Mouse (Mus musculus): ENCODE results near the gene Pnpo. TPM values are rescaled to one million over a fixed set of nuclear protein-coding genes. Genes with fewer than 3 reads are reported as not detected.

Gene Pnpo
- polyA plus RNA-seq, 1 experiment from 2014 or later, result 26.7 TPM

- Histone ChIP-seq H3K9me3 (replicated peaks; ENCODE audit: control insufficient read depth, low read length) (no peaks in the 10 kb centered on the region), H3K4me2 (ENCODE audit: low read depth, low read length) (no peak overlapping the region), H3K27me3 (ENCODE audit: control insufficient read depth, insufficient read depth, low read length) (no peaks in the 10 kb centered on the region; the same call in 1 of the 2 replicates), H3K9ac (replicated peaks; ENCODE audit: low read length) (no peak overlapping the region), H3K36me3 (replicated peaks; ENCODE audit: control insufficient read depth, insufficient read depth, low read depth, low read length) (no peaks in the 10 kb centered on the region), H3K4me1 (ENCODE audit: control insufficient read depth, insufficient read depth, low read length) (no peaks in the 10 kb centered on the region; the same call in 1 of the 2 replicates), H3K4me3 (ENCODE audit: low read depth, low read length) (no peak overlapping the region), H3K27ac (replicated peaks; ENCODE audit: low read depth, low read length) (no peak overlapping the region)
- WGBS, result 64% methylated on average over 8 of the region's 8 CpGs
- DNase-seq (ENCODE audit: low spot score) (no peak), ATAC-seq (replicated peaks; ENCODE audit: insufficient number of reproducible peaks, low FRiP score, low TSS enrichment, low read depth) (no peak)
These were observed 12.3 kb downstream of the Pnpo start for GRCm38 (mm10) chr11:96931327-96932062.

- Histone ChIP-seq H3K4me1 (ENCODE audit: control insufficient read depth, insufficient read depth, low read length) (no peaks in the 10 kb centered on the region; the same call in 1 of the 2 replicates), H3K4me3 (ENCODE audit: low read depth, low read length) (no peak overlapping the region), H3K36me3 (replicated peaks; ENCODE audit: control insufficient read depth, insufficient read depth, low read depth, low read length) (no peaks in the 10 kb centered on the region), H3K27ac (replicated peaks; ENCODE audit: low read depth, low read length) (no peak overlapping the region), H3K27me3 (ENCODE audit: control insufficient read depth, insufficient read depth, low read length) (no peaks in the 10 kb centered on the region; the same call in 1 of the 2 replicates), H3K9me3 (replicated peaks; ENCODE audit: control insufficient read depth, low read length) (no peaks in the 10 kb centered on the region), H3K4me2 (ENCODE audit: low read depth, low read length) (no peak overlapping the region), H3K9ac (replicated peaks; ENCODE audit: low read length) (no peak overlapping the region)
- ATAC-seq (replicated peaks; ENCODE audit: insufficient number of reproducible peaks, low FRiP score, low TSS enrichment, low read depth) (no peak), DNase-seq (ENCODE audit: low spot score) (no peak)
- WGBS, result 66% methylated on average over 9 of the region's 9 CpGs
These were observed 13.9 kb downstream of the Pnpo start for GRCm38 (mm10) chr11:96929766-96930331.

GRCm38 (mm10) chr11:96929096-96929765, 14.6 kb downstream of the Pnpo start:
- DNase-seq (ENCODE audit: low spot score), result peak; percentile 41
- 12% methylated on average over 13 of the region's 13 CpGs for WGBS
- no peaks in the 10 kb centered on the region for H3K4me1 ChIP-seq (ENCODE audit: control insufficient read depth, insufficient read depth, low read length)
- no peak overlapping the region for H3K4me3 ChIP-seq (ENCODE audit: low read depth, low read length)
- H3K9me3 ChIP-seq (replicated peaks; ENCODE audit: control insufficient read depth, low read length), result no peaks in the 10 kb centered on the region
- no peak overlapping the region for H3K9ac ChIP-seq (replicated peaks; ENCODE audit: low read length)
- H3K4me2 ChIP-seq (ENCODE audit: low read depth, low read length), result no peak overlapping the region
- H3K27me3 ChIP-seq (ENCODE audit: control insufficient read depth, insufficient read depth, low read length), result no peaks in the 10 kb centered on the region; the same call in 1 of the 2 replicates
- H3K27ac ChIP-seq (replicated peaks; ENCODE audit: low read depth, low read length), result no peak overlapping the region
- ATAC-seq (replicated peaks; ENCODE audit: insufficient number of reproducible peaks, low FRiP score, low TSS enrichment, low read depth), result no peak
- no peaks in the 10 kb centered on the region for H3K36me3 ChIP-seq (replicated peaks; ENCODE audit: control insufficient read depth, insufficient read depth, low read depth, low read length)

- no peaks in the 10 kb centered on the region; the same call in 1 of the 2 replicates for H3K27me3 ChIP-seq (ENCODE audit: control insufficient read depth, insufficient read depth, low read length)
- H3K4me3 ChIP-seq (ENCODE audit: low read depth, low read length), result no peak overlapping the region
- DNase-seq (ENCODE audit: low spot score), result peak; percentile 36
- no peak overlapping the region for H3K9ac ChIP-seq (replicated peaks; ENCODE audit: low read length)
- H3K9me3 ChIP-seq (replicated peaks; ENCODE audit: control insufficient read depth, low read length), result no peaks in the 10 kb centered on the region
- WGBS, result 3% methylated on average over 5 of the region's 5 CpGs
- H3K4me2 ChIP-seq (ENCODE audit: low read depth, low read length), result no peak overlapping the region
- no peak for ATAC-seq (replicated peaks; ENCODE audit: insufficient number of reproducible peaks, low FRiP score, low TSS enrichment, low read depth)
- H3K27ac ChIP-seq (replicated peaks; ENCODE audit: low read depth, low read length), result no peak overlapping the region
- H3K4me1 ChIP-seq (ENCODE audit: control insufficient read depth, insufficient read depth, low read length), result no peaks in the 10 kb centered on the region
- no peaks in the 10 kb centered on the region for H3K36me3 ChIP-seq (replicated peaks; ENCODE audit: control insufficient read depth, insufficient read depth, low read depth, low read length)
These were observed 15.1 kb downstream of the Pnpo start for GRCm38 (mm10) chr11:96928691-96929090.

- Histone ChIP-seq H3K9ac (replicated peaks; ENCODE audit: low read length) (no peak within 1 kb of the TSS), H3K36me3 (replicated peaks; ENCODE audit: control insufficient read depth, insufficient read depth, low read depth, low read length) (no peaks in the 10 kb centered on the region), H3K4me1 (ENCODE audit: control insufficient read depth, insufficient read depth, low read length) (no peaks in the 10 kb centered on the region), H3K27me3 (ENCODE audit: control insufficient read depth, insufficient read depth, low read length) (no peaks in the 10 kb centered on the region; the same call in 1 of the 2 replicates), H3K27ac (replicated peaks; ENCODE audit: low read depth, low read length) (0 out of 2 replicates have a peak within 1 kb of the TSS, but pooled peaks have one; percentile 4), H3K4me3 (ENCODE audit: low read depth, low read length) (no peak within 1 kb of the TSS), H3K9me3 (replicated peaks; ENCODE audit: control insufficient read depth, low read length) (no peaks in the 10 kb centered on the region), H3K4me2 (ENCODE audit: low read depth, low read length) (no peak within 1 kb of the TSS)
- DNase-seq (ENCODE audit: low spot score), result no peak
- ATAC-seq (replicated peaks; ENCODE audit: insufficient number of reproducible peaks, low FRiP score, low TSS enrichment, low read depth), result no peak
- WGBS, result 62% methylated on average over 2 of the region's 2 CpGs
These were observed 15.7 kb downstream of the Pnpo start, which contains the start of gene Prr15l for GRCm38 (mm10) chr11:96928088-96928487. TSS of gene Prr15l (plus strand) at chr11:96928104.

- Histone ChIP-seq H3K4me1 (ENCODE audit: control insufficient read depth, insufficient read depth, low read length) (no peaks in the 10 kb centered on the region), H3K4me2 (ENCODE audit: low read depth, low read length) (no peak overlapping the region; the same call in 1 of the 2 replicates), H3K4me3 (ENCODE audit: low read depth, low read length) (no peak overlapping the region), H3K27ac (replicated peaks; ENCODE audit: low read depth, low read length) (no peak overlapping the region), H3K27me3 (ENCODE audit: control insufficient read depth, insufficient read depth, low read length) (no peaks in the 10 kb centered on the region; the same call in 1 of the 2 replicates), H3K9me3 (replicated peaks; ENCODE audit: control insufficient read depth, low read length) (no peaks in the 10 kb centered on the region), H3K36me3 (replicated peaks; ENCODE audit: control insufficient read depth, insufficient read depth, low read depth, low read length) (no peaks in the 10 kb centered on the region), H3K9ac (replicated peaks; ENCODE audit: low read length) (no peak overlapping the region)
- ATAC-seq (replicated peaks; ENCODE audit: insufficient number of reproducible peaks, low FRiP score, low TSS enrichment, low read depth), result no peak
- 80% methylated on average over 5 of the region's 5 CpGs for WGBS
- DNase-seq (ENCODE audit: low spot score), result no peak
These were observed 17.2 kb downstream of the Pnpo start for GRCm38 (mm10) chr11:96926587-96926986.

- DNase-seq (ENCODE audit: low spot score), result no peak
- no peak overlapping the region for H3K9ac ChIP-seq (replicated peaks; ENCODE audit: low read length)
- H3K36me3 ChIP-seq (replicated peaks; ENCODE audit: control insufficient read depth, insufficient read depth, low read depth, low read length), result no peaks in the 10 kb centered on the region
- no peak overlapping the region for H3K4me2 ChIP-seq (ENCODE audit: low read depth, low read length)
- no peaks in the 10 kb centered on the region; the same call in 1 of the 2 replicates for H3K27me3 ChIP-seq (ENCODE audit: control insufficient read depth, insufficient read depth, low read length)
- no peak overlapping the region for H3K27ac ChIP-seq (replicated peaks; ENCODE audit: low read depth, low read length)
- no peak overlapping the region for H3K4me3 ChIP-seq (ENCODE audit: low read depth, low read length)
- WGBS, result 85% methylated on average over 12 of the region's 12 CpGs
- H3K4me1 ChIP-seq (ENCODE audit: control insufficient read depth, insufficient read depth, low read length), result no peaks in the 10 kb centered on the region
- no peak for ATAC-seq (replicated peaks; ENCODE audit: insufficient number of reproducible peaks, low FRiP score, low TSS enrichment, low read depth)
- H3K9me3 ChIP-seq (replicated peaks; ENCODE audit: control insufficient read depth, low read length), result no peaks in the 10 kb centered on the region
These were observed 18.2 kb downstream of the Pnpo start for GRCm38 (mm10) chr11:96925469-96926148.

Data from embryonic facial prominence, embryonic 11.5 days (tissue).